Comparison of ENCODE assay signal across 7 mouse cellular contexts in the genomic region with DNA sequence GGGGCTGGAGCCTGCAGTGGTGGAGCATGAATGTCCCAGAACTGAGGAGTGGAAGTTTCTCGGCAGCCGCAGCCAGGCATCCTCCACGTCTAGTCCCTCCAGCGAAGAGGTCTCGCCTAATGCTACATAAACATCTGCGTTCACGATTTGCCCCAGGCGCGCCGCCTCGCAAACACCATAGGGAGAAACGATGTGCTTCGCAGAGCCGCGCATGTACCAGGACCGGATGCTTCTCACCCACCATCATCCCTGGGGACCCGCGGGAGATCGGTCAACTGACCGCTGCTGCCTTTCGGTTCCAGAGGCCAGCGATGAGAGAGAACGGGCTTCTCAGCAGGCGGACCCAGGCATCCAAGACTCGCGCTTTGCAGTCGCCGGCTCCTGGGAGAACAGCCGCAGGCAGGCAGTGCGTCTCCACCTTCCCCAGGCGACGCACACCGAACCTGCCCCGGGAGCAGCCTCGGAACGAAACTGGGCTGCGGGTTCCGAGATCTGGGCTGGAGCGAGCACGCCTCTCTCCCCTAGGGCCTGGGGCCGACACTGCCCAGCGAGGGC. TPM values are rescaled to one million over a fixed set of nuclear protein-coding genes. Genes with fewer than 3 reads are reported as not detected.
DNase-seq lines count a peak whose midpoint lies in the region; ATAC-seq lines count a peak whose summit lies in the region.

No protein-coding gene starts in this region.

- H3K9me3 ChIP-seq in embryonic facial prominence, embryonic 10.5 days: no peaks in the 10 kb centered on the region
- no peaks in the 10 kb centered on the region for H3K9me3 ChIP-seq in heart, embryonic 11.5 days (replicated peaks; ENCODE audit: control insufficient read depth, low read length)
- H3K9me3 ChIP-seq in midbrain, embryonic 14.5 days (ENCODE audit: control insufficient read depth, low read length): no peaks in the 10 kb centered on the region

- ATAC-seq in heart, embryonic 11.5 days (replicated peaks; ENCODE audit: insufficient number of reproducible peaks, low FRiP score, low TSS enrichment): no peak
- no peak for ATAC-seq in midbrain, embryonic 14.5 days (ENCODE audit: low FRiP score, low TSS enrichment)

- H3K27me3 ChIP-seq in embryonic facial prominence, embryonic 10.5 days (replicated peaks; ENCODE audit: low read depth, poor library complexity, severe bottlenecking): peaks cover 62% of the 10 kb centered on the region
- peaks cover 37% of the 10 kb centered on the region for H3K27me3 ChIP-seq in heart, embryonic 11.5 days (ENCODE audit: control insufficient read depth, insufficient read depth, low read length)
- H3K27me3 ChIP-seq in midbrain, embryonic 14.5 days (ENCODE audit: control insufficient read depth, insufficient read depth, low read length): no peaks in the 10 kb centered on the region; the same call in 1 of the 2 replicates

- H3K4me1 ChIP-seq in embryonic facial prominence, embryonic 10.5 days: peaks cover 31% of the 10 kb centered on the region
- peaks cover 5% of the 10 kb centered on the region; the same call in 1 of the 2 replicates for H3K4me1 ChIP-seq in heart, embryonic 11.5 days (ENCODE audit: control insufficient read depth, insufficient read depth, low read length)
- H3K4me1 ChIP-seq in midbrain, embryonic 14.5 days (ENCODE audit: control insufficient read depth, insufficient read depth, low read length): peaks cover 12% of the 10 kb centered on the region; the same call in 1 of the 2 replicates

- under 1% methylated on average over 42 of the region's 42 CpGs for WGBS in embryonic facial prominence, embryonic 10.5 days
- WGBS in heart, embryonic 11.5 days (ENCODE audit: insufficient replicate concordance): under 1% methylated on average over 42 of the region's 42 CpGs
- under 1% methylated on average over 42 of the region's 42 CpGs for WGBS in midbrain, embryonic 14.5 days

- peak overlapping the region; percentile 99 for H3K4me2 ChIP-seq in heart, embryonic 11.5 days
- peak overlapping the region; percentile 97 for H3K4me2 ChIP-seq in midbrain, embryonic 14.5 days (ENCODE audit: low read length)

- H3K9ac ChIP-seq in heart, embryonic 11.5 days (ENCODE audit: low read depth, low read length): peak overlapping the region; percentile 29; the same call in 1 of the 2 replicates
- peak overlapping the region; percentile 95 for H3K9ac ChIP-seq in midbrain, embryonic 14.5 days (replicated peaks; ENCODE audit: low read length)

- H3K36me3 ChIP-seq in embryonic facial prominence, embryonic 10.5 days (replicated peaks): no peaks in the 10 kb centered on the region
- H3K36me3 ChIP-seq in heart, embryonic 11.5 days (ENCODE audit: control insufficient read depth, insufficient read depth, low read length): no peaks in the 10 kb centered on the region
- no peaks in the 10 kb centered on the region for H3K36me3 ChIP-seq in midbrain, embryonic 14.5 days (ENCODE audit: control insufficient read depth, insufficient read depth, low read length)

- peak overlapping the region; percentile 86 for H3K4me3 ChIP-seq in embryonic facial prominence, embryonic 10.5 days
- peak overlapping the region; percentile 77 for H3K4me3 ChIP-seq in heart, embryonic 11.5 days (ENCODE audit: low read depth, low read length)
- peak overlapping the region; percentile 83 for H3K4me3 ChIP-seq in midbrain, embryonic 14.5 days (replicated peaks; ENCODE audit: low read depth, low read length)

- peak overlapping the region; percentile 90; the same call in 1 of the 2 replicates for H3K27ac ChIP-seq in embryonic facial prominence, embryonic 10.5 days (replicated peaks)
- H3K27ac ChIP-seq in heart, embryonic 11.5 days (ENCODE audit: low read depth, low read length): no peak overlapping the region
- H3K27ac ChIP-seq in midbrain, embryonic 14.5 days (replicated peaks; ENCODE audit: low read depth, low read length): peak overlapping the region; percentile 92

- peak; percentile 27 for DNase-seq in urinary bladder, adult 2 months (ENCODE audit: low spot score)
- no peak for DNase-seq in urinary bladder, postnatal 10 days (ENCODE audit: low spot score)
- DNase-seq in embryonic facial prominence, embryonic 10.5 days (ENCODE audit: low spot score): peak; percentile 64
- peak; percentile 10 for DNase-seq in kidney, postnatal 14 days
- peak; percentile 77 for DNase-seq in midbrain, embryonic 14.5 days
- DNase-seq in spleen, postnatal 10 days (ENCODE audit: low spot score in 2 of 2): no peak

RNA-seq across cellular contexts. Expression of gene Klhl29, which starts 1.8 kb away (rescaled TPM):
- 7.8 and 8.7 TPM in 2 replicates for polyA plus RNA-seq in urinary bladder, adult 2 months (2012; rRNA removed)
- polyA plus RNA-seq in embryonic facial prominence, embryonic 10.5 days (2016; fragmentation: Nextera tagmentation; extraction: Ambion mirVana): 1.00 and 1.2 TPM in 2 replicates
- polyA plus RNA-seq in heart, embryonic 11.5 days (2014; fragmentation: Nextera tagmentation; extraction: Ambion mirVana): 0.58 and 0.67 TPM in 2 replicates
- polyA plus RNA-seq in midbrain, embryonic 14.5 days (2014; fragmentation: Nextera tagmentation; extraction: Ambion mirVana): 8.4 and 9.5 TPM in 2 replicates

Comparison
In these comparisons a context has a peak if more than half of its experiments do, and no peak if none do; other contexts are left out.
1. DNase-seq: peak in urinary bladder, adult 2 months (single experiment), embryonic facial prominence, embryonic 10.5 days (single experiment), kidney, postnatal 14 days (single experiment) and midbrain, embryonic 14.5 days (single experiment); none in urinary bladder, postnatal 10 days (single experiment) and spleen, postnatal 10 days (0 of 2).
2. Peak in every context shown above with its lines, with median percentiles within 50 percentile points of each other: H3K4me3 ChIP-seq.